Mouse (Mus musculus) spleen, postnatal 36 days (tissue): ENCODE results near the gene Hs6st2.

Experiments used
- DNase-seq, 2 experiments: peaks; one replicate each; pipeline ENCODE4 v3.0.0; 2022; ENCODE audit warnings: low spot score in 2 of 2, mixed read lengths in 1 of 2

Gene Hs6st2

GRCm38 (mm10) chrX:51585444-51585843 lies 96.2 kb downstream of the Hs6st2 start:
- DNase-seq, result no peak

- DNase-seq, result no peak
These were observed 100.0 kb downstream of the Hs6st2 start for GRCm38 (mm10) chrX:51581704-51582103.

GRCm38 (mm10) chrX:51561880-51562279 lies 119.8 kb downstream of the Hs6st2 start:
- DNase-seq, result no peak

- DNase-seq, result no peak
These were observed 142.0 kb downstream of the Hs6st2 start for GRCm38 (mm10) chrX:51539626-51540025.

GRCm38 (mm10) chrX:51537082-51537481 lies 144.6 kb downstream of the Hs6st2 start:
- no peak for DNase-seq

GRCm38 (mm10) chrX:51535226-51535625 lies 146.4 kb downstream of the Hs6st2 start:
- DNase-seq, result no peak

- no peak for DNase-seq
These were observed 150.5 kb downstream of the Hs6st2 start for GRCm38 (mm10) chrX:51531136-51531535.

- DNase-seq, result no peak
These were observed 153.1 kb downstream of the Hs6st2 start for GRCm38 (mm10) chrX:51528601-51529000.

- DNase-seq, result no peak
These were observed 166.8 kb downstream of the Hs6st2 start for GRCm38 (mm10) chrX:51514831-51515230.

- DNase-seq, result no peak
These were observed 175.1 kb downstream of the Hs6st2 start for GRCm38 (mm10) chrX:51506526-51506925.

GRCm38 (mm10) chrX:51505691-51506090 lies 176.0 kb downstream of the Hs6st2 start:
- DNase-seq, result no peak

GRCm38 (mm10) chrX:51503781-51504471 lies 177.7 kb downstream of the Hs6st2 start:
- no peak for DNase-seq

- DNase-seq, result no peak
These were observed 183.8 kb downstream of the Hs6st2 start for GRCm38 (mm10) chrX:51497831-51498230.

GRCm38 (mm10) chrX:51488374-51488773 lies 193.3 kb downstream of the Hs6st2 start:
- no peak for DNase-seq

- DNase-seq, result no peak
These were observed 212.2 kb downstream of the Hs6st2 start for GRCm38 (mm10) chrX:51469411-51469810.

GRCm38 (mm10) chrX:51461413-51461812 lies 220.2 kb downstream of the Hs6st2 start:
- DNase-seq, result no peak

GRCm38 (mm10) chrX:51443366-51443765 lies 238.3 kb downstream of the Hs6st2 start:
- DNase-seq, result no peak

GRCm38 (mm10) chrX:51431706-51432105 lies 249.9 kb downstream of the Hs6st2 start:
- DNase-seq, result no peak

GRCm38 (mm10) chrX:51425031-51425430 lies 256.6 kb downstream of the Hs6st2 start:
- no peak for DNase-seq

GRCm38 (mm10) chrX:51410289-51410688 lies 271.4 kb downstream of the Hs6st2 start:
- DNase-seq, result no peak

GRCm38 (mm10) chrX:51397457-51397856 lies 284.2 kb downstream of the Hs6st2 start:
- DNase-seq, result no peak

GRCm38 (mm10) chrX:51374670-51375069 lies 307.0 kb downstream of the Hs6st2 start:
- peak; percentile 13 to 18 for DNase-seq

- DNase-seq, result no peak
These were observed 309.0 kb downstream of the Hs6st2 start for GRCm38 (mm10) chrX:51372477-51373239.
